Mouse (Mus musculus) right cerebral cortex, adult 18-20 months (tissue): ENCODE results near the gene Taok2.

Source experiments
- DNase-seq: peaks from one replicate; pipeline ENCODE4 v3.0.0; 2022; ENCODE audit warnings: mixed read lengths

Gene Taok2

GRCm38 (mm10) chr7:126869780-126870519 is 14.6 kb downstream of the Taok2 start:
- no peak for DNase-seq

GRCm38 (mm10) chr7:126868003-126868402 is 16.5 kb downstream of the Taok2 start:
- DNase-seq = no peak

- no peak for DNase-seq
Measured at GRCm38 (mm10) chr7:126867534-126867933, 17.0 kb downstream of the Taok2 start.

- DNase-seq = no peak
Measured at GRCm38 (mm10) chr7:126863791-126864190, 20.7 kb downstream of the Taok2 start.

- DNase-seq = peak; percentile 96
Measured at GRCm38 (mm10) chr7:126862147-126862784, 22.2 kb downstream of the Taok2 start, which contains the start of gene Ino80e. Gene Ino80e, minus strand, starts transcription at chr7:126862377.

- peak; percentile 97 for DNase-seq
Measured at GRCm38 (mm10) chr7:126861429-126862130, 22.9 kb downstream of the Taok2 start, which contains the start of gene Hirip3. Gene Hirip3, plus strand, starts transcription at chr7:126861972.

GRCm38 (mm10) chr7:126860987-126861386 is 23.5 kb downstream of the Taok2 start:
- no peak for DNase-seq

GRCm38 (mm10) chr7:126856741-126857420 is 27.6 kb downstream of the Taok2 start:
- no peak for DNase-seq

GRCm38 (mm10) chr7:126855641-126856040 is 28.9 kb downstream of the Taok2 start:
- DNase-seq = no peak

- no peak for DNase-seq
Measured at GRCm38 (mm10) chr7:126853454-126853853, 31.0 kb downstream of the Taok2 start.

GRCm38 (mm10) chr7:126851192-126851591 is 33.3 kb downstream of the Taok2 start:
- DNase-seq = no peak

GRCm38 (mm10) chr7:126850161-126850560 is 34.3 kb downstream of the Taok2 start:
- no peak for DNase-seq

- peak; percentile 62 for DNase-seq
Measured at GRCm38 (mm10) chr7:126848794-126849193, 35.7 kb downstream of the Taok2 start.

- DNase-seq = no peak
Measured at GRCm38 (mm10) chr7:126847421-126848398, 36.8 kb downstream of the Taok2 start.

GRCm38 (mm10) chr7:126847116-126847420 is 37.4 kb downstream of the Taok2 start, which contains the start of gene Doc2a:
Gene Doc2a, plus strand, starts transcription at chr7:126847416.
- no peak for DNase-seq

GRCm38 (mm10) chr7:126845516-126845915 is 39.0 kb downstream of the Taok2 start:
- no peak for DNase-seq

- no peak for DNase-seq
Measured at GRCm38 (mm10) chr7:126843276-126843675, 41.2 kb downstream of the Taok2 start.

- no peak for DNase-seq
Measured at GRCm38 (mm10) chr7:126833294-126833693, 51.2 kb downstream of the Taok2 start.

GRCm38 (mm10) chr7:126832036-126832598 is 52.4 kb downstream of the Taok2 start:
- DNase-seq = peak; percentile 81

GRCm38 (mm10) chr7:126831539-126831938 is 53.0 kb downstream of the Taok2 start, which contains the start of gene 4930451I11Rik:
Gene 4930451I11Rik, minus strand, starts transcription at chr7:126831639.
- no peak for DNase-seq

GRCm38 (mm10) chr7:126825952-126826351 is 58.6 kb downstream of the Taok2 start:
- DNase-seq = no peak
